Mouse (Mus musculus) small intestine, adult 2 months (tissue): ENCODE data around the gene Btn2a2.

Source experiments
- CTCF ChIP-seq: fragments of 200-500 bp; IDR thresholded peaks from 2 replicates; pipeline ENCODE4 v1.5.1; 2012; ENCODE audit warnings: low read depth, mild to moderate bottlenecking, control low read depth, inconsistent platforms, low read length, moderate library complexity, mixed read lengths; ENCODE audit not compliant: insufficient replicate concordance, insufficient read length; ENCODE audit errors: extremely low read depth
- POLR2A ChIP-seq: fragments of 200-500 bp; IDR thresholded peaks from 2 replicates; pipeline ENCODE4 v1.6.1; 2012; ENCODE audit warnings: low read depth, mild to moderate bottlenecking, control low read depth, inconsistent platforms, low read length, moderate library complexity

DNA sequence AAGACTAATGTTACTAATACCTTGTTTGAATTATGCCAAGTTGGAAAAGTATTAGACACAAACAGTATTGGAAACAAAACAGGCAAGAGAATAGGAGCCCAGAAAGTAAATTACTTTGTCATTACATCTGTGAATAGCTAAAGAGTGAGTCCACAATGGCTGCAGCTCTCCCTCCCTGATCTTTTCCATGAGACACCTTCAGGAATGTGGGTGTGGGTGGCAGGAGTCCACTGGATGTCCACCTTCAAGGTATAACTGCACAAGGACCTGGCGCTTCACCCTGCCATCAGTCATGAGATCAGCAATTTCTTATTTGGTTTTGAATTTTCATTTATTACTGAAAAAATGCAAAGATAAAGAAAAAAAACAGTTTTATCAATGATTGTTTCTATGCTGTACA, 22.4 kb downstream of the Btn2a2 start:
- no peak for TF ChIP-seq CTCF
- no peak for TF ChIP-seq POLR2A
